In genomic region chr8:76183836-76184235, GRCm38 (mm10) we compare ENCODE assay signal across 16 mouse cellular contexts.
"Had no signal": no experiment of that assay in that cellular context is flagged by ENCODE, and none has a peak within 500 bp of the region (broad histone marks: within the 10 kb centered on the region; RNA-seq: fewer than 3 reads in every experiment).

No protein-coding gene starts in this region.

- H3K27me3 ChIP-seq: neural tube, embryonic 13.5 days; neural tube, embryonic 15.5 days; stomach, embryonic 15.5 days had no signal

- H3K27ac ChIP-seq: neural tube, embryonic 13.5 days; neural tube, embryonic 15.5 days; stomach, embryonic 15.5 days; stomach, postnatal 0 days had no signal

- DNase-seq: retina, postnatal 1 day; right cerebral cortex, adult 18-20 months; right cerebral cortex, postnatal 14 days; right cerebral cortex, postnatal 25 days; right cerebral cortex, postnatal 4 days; spleen, adult 18-20 months; thymus, adult 18-20 months; thymus, adult 2 months; thymus, postnatal 14 days; thymus, postnatal 25 days; thymus, postnatal 36 days; thymus, postnatal 4 days had no signal

- H3K4me2 ChIP-seq: neural tube, embryonic 13.5 days; neural tube, embryonic 15.5 days; stomach, embryonic 15.5 days had no signal

- H3K4me1 ChIP-seq: neural tube, embryonic 13.5 days; neural tube, embryonic 15.5 days; stomach, embryonic 15.5 days had no signal

- H3K4me3 ChIP-seq: neural tube, embryonic 13.5 days; neural tube, embryonic 15.5 days; stomach, embryonic 15.5 days had no signal

- H3K9ac ChIP-seq: neural tube, embryonic 13.5 days; neural tube, embryonic 15.5 days; stomach, embryonic 15.5 days had no signal

- H3K36me3 ChIP-seq: neural tube, embryonic 13.5 days; neural tube, embryonic 15.5 days; stomach, embryonic 15.5 days had no signal

- H3K9me3 ChIP-seq: neural tube, embryonic 13.5 days; neural tube, embryonic 15.5 days; stomach, embryonic 15.5 days had no signal
